Mouse (Mus musculus): ENCODE measurements around the gene Efr3b. TPM values are rescaled to one million over a fixed set of nuclear protein-coding genes. Genes with fewer than 3 reads are reported as not detected.

The Efr3b gene
- polyA plus RNA-seq, 1 experiment from 2014 or later = 41.4 TPM

- Histone ChIP-seq H3K4me1 (ENCODE audit: control insufficient read depth, insufficient read depth, low read length) (no peaks in the 10 kb centered on the region), H3K4me2 (ENCODE audit: low read length) (no peak overlapping the region), H3K9ac (replicated peaks; ENCODE audit: low read length) (no peak overlapping the region), H3K36me3 (ENCODE audit: control insufficient read depth, insufficient read depth, low read length) (no peaks in the 10 kb centered on the region), H3K9me3 (ENCODE audit: control insufficient read depth, low read length) (no peaks in the 10 kb centered on the region), H3K27me3 (ENCODE audit: control insufficient read depth, insufficient read depth, low read length) (no peaks in the 10 kb centered on the region), H3K4me3 (replicated peaks; ENCODE audit: low read depth, low read length) (no peak overlapping the region), H3K27ac (replicated peaks; ENCODE audit: low read depth, low read length) (no peak overlapping the region)
- 97% methylated on average over 14 of the region's 14 CpGs for WGBS
- ATAC-seq (ENCODE audit: low FRiP score, low TSS enrichment) (no peak), DNase-seq (no peak)
Observed at GRCm38 (mm10) chr12:4023501-4023900, 15.2 kb downstream of the Efr3b start.

DNA sequence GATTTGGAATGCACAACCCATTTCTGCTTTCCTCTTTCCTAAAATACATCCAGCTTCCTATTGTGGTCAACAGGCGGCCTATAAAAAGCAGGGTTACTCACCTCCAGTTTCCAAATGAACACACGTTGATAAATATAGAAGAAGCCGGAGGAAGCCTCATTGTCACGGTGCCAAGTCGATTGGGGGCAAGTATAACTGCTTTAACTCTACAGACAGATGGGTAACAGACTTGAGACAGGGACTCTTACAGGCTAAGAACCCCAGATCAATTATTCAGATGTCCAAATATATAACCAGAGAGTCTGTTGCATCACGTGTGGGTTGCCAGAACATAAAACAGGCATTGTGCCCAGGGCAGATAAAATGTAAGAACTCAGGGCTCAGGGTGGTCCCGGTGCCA is 15.9 kb downstream of the Efr3b start:
- 90% methylated on average over 7 of the region's 7 CpGs for WGBS
- H3K27me3 ChIP-seq (ENCODE audit: control insufficient read depth, insufficient read depth, low read length) = no peaks in the 10 kb centered on the region
- H3K4me2 ChIP-seq (ENCODE audit: low read length) = no peak overlapping the region
- DNase-seq (no peak), ATAC-seq (ENCODE audit: low FRiP score, low TSS enrichment) (no peak)
- no peaks in the 10 kb centered on the region for H3K4me1 ChIP-seq (ENCODE audit: control insufficient read depth, insufficient read depth, low read length)
- no peak overlapping the region for H3K9ac ChIP-seq (replicated peaks; ENCODE audit: low read length)
- no peaks in the 10 kb centered on the region for H3K9me3 ChIP-seq (ENCODE audit: control insufficient read depth, low read length)
- H3K36me3 ChIP-seq (ENCODE audit: control insufficient read depth, insufficient read depth, low read length) = no peaks in the 10 kb centered on the region
- no peak overlapping the region for H3K4me3 ChIP-seq (replicated peaks; ENCODE audit: low read depth, low read length)
- no peak overlapping the region for H3K27ac ChIP-seq (replicated peaks; ENCODE audit: low read depth, low read length)

GRCm38 (mm10) chr12:4020505-4020904 is 18.2 kb downstream of the Efr3b start:
- Histone ChIP-seq H3K4me2 (ENCODE audit: low read length) (no peak overlapping the region), H3K4me1 (ENCODE audit: control insufficient read depth, insufficient read depth, low read length) (no peaks in the 10 kb centered on the region), H3K9me3 (ENCODE audit: control insufficient read depth, low read length) (no peaks in the 10 kb centered on the region), H3K4me3 (replicated peaks; ENCODE audit: low read depth, low read length) (no peak overlapping the region), H3K9ac (replicated peaks; ENCODE audit: low read length) (0 out of 2 replicates have a peak overlapping the region, but pooled peaks have one; percentile 9), H3K27me3 (ENCODE audit: control insufficient read depth, insufficient read depth, low read length) (no peaks in the 10 kb centered on the region), H3K36me3 (ENCODE audit: control insufficient read depth, insufficient read depth, low read length) (no peaks in the 10 kb centered on the region), H3K27ac (replicated peaks; ENCODE audit: low read depth, low read length) (peak overlapping the region; percentile 14; the same call in 1 of the 2 replicates)
- 49% methylated on average over 8 of the region's 8 CpGs for WGBS
- no peak; the same call in 1 of the 2 replicates for ATAC-seq (ENCODE audit: low FRiP score, low TSS enrichment)
- DNase-seq = peak; percentile 40

GRCm38 (mm10) chr12:4016321-4016720 is 22.4 kb downstream of the Efr3b start:
- no peaks in the 10 kb centered on the region for H3K27me3 ChIP-seq (ENCODE audit: control insufficient read depth, insufficient read depth, low read length)
- no peak for ATAC-seq (ENCODE audit: low FRiP score, low TSS enrichment)
- no peaks in the 10 kb centered on the region for H3K36me3 ChIP-seq (ENCODE audit: control insufficient read depth, insufficient read depth, low read length)
- WGBS = 46% methylated on average over 7 of the region's 7 CpGs
- no peak overlapping the region for H3K9ac ChIP-seq (replicated peaks; ENCODE audit: low read length)
- H3K4me1 ChIP-seq (ENCODE audit: control insufficient read depth, insufficient read depth, low read length) = no peaks in the 10 kb centered on the region; the same call in 1 of the 2 replicates
- peak; percentile 44 for DNase-seq
- no peak overlapping the region for H3K4me3 ChIP-seq (replicated peaks; ENCODE audit: low read depth, low read length)
- no peak overlapping the region for H3K4me2 ChIP-seq (ENCODE audit: low read length)
- H3K27ac ChIP-seq (replicated peaks; ENCODE audit: low read depth, low read length) = peak overlapping the region; percentile 37; the same call in 1 of the 2 replicates
- no peaks in the 10 kb centered on the region for H3K9me3 ChIP-seq (ENCODE audit: control insufficient read depth, low read length)

GRCm38 (mm10) chr12:4015741-4016140 is 23.0 kb downstream of the Efr3b start:
- no peak for DNase-seq
- H3K27me3 ChIP-seq (ENCODE audit: control insufficient read depth, insufficient read depth, low read length) = no peaks in the 10 kb centered on the region
- ATAC-seq (ENCODE audit: low FRiP score, low TSS enrichment) = no peak
- H3K9ac ChIP-seq (replicated peaks; ENCODE audit: low read length) = no peak overlapping the region
- H3K4me2 ChIP-seq (ENCODE audit: low read length) = no peak overlapping the region
- WGBS = 72% methylated on average over 4 of the region's 4 CpGs
- H3K36me3 ChIP-seq (ENCODE audit: control insufficient read depth, insufficient read depth, low read length) = no peaks in the 10 kb centered on the region
- H3K4me1 ChIP-seq (ENCODE audit: control insufficient read depth, insufficient read depth, low read length) = no peaks in the 10 kb centered on the region; the same call in 1 of the 2 replicates
- no peak overlapping the region for H3K27ac ChIP-seq (replicated peaks; ENCODE audit: low read depth, low read length)
- no peaks in the 10 kb centered on the region for H3K9me3 ChIP-seq (ENCODE audit: control insufficient read depth, low read length)
- no peak overlapping the region for H3K4me3 ChIP-seq (replicated peaks; ENCODE audit: low read depth, low read length)

DNA sequence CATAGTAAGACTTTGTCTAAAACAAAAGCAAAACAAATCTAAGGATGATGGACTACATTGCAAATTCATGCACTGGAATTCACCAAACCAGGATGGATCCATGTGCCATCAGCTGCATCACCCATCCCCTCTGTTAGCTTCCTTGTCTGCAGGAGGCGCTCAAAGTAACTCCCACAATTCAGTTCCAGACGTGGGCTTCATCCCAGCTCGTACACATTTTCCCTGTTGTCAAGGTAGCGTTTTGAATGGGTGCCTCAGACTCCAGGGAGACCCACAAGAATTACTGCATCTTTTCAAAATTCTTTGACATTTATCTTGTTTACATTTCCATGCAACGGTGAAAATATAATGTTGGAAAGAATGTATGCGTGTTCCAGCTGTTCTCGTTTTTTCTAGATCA is 23.5 kb downstream of the Efr3b start:
- ATAC-seq (ENCODE audit: low FRiP score, low TSS enrichment) = no peak
- 73% methylated on average over 7 of the region's 7 CpGs for WGBS
- no peak overlapping the region for H3K4me3 ChIP-seq (replicated peaks; ENCODE audit: low read depth, low read length)

DNA sequence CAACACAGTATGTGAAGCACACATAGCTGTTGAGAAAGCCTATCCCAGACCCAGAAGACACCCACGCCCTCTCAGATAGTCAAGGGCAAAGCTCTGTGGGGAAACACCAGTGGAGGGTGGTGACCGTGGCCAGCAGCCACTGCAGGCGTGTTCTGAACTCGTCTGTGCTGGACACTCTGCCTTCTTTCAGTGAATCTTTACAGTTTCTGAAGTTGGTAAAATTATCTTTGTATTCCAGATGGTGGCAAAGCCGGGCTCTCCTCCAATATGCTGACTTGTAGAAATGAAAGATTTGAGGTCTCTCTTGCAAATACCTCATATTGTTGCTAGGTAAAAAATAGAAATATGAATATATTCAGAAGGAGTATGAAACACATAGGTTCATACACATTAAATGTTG is 27.0 kb downstream of the Efr3b start:
- Histone ChIP-seq H3K36me3 (ENCODE audit: control insufficient read depth, insufficient read depth, low read length) (no peaks in the 10 kb centered on the region), H3K27me3 (ENCODE audit: control insufficient read depth, insufficient read depth, low read length) (no peaks in the 10 kb centered on the region), H3K4me2 (ENCODE audit: low read length) (no peak overlapping the region), H3K27ac (replicated peaks; ENCODE audit: low read depth, low read length) (no peak overlapping the region), H3K4me3 (replicated peaks; ENCODE audit: low read depth, low read length) (no peak overlapping the region), H3K9me3 (ENCODE audit: control insufficient read depth, low read length) (no peaks in the 10 kb centered on the region), H3K9ac (replicated peaks; ENCODE audit: low read length) (no peak overlapping the region), H3K4me1 (ENCODE audit: control insufficient read depth, insufficient read depth, low read length) (peaks cover 11% of the 10 kb centered on the region)
- ATAC-seq (ENCODE audit: low FRiP score, low TSS enrichment) (no peak), DNase-seq (no peak)
- WGBS = 93% methylated on average over 5 of the region's 5 CpGs

More for the DNA sequence above, 23.5 kb downstream of the Efr3b start:
- no peak overlapping the region for H3K4me2 ChIP-seq (ENCODE audit: low read length)
- no peaks in the 10 kb centered on the region; the same call in 1 of the 2 replicates for H3K4me1 ChIP-seq (ENCODE audit: control insufficient read depth, insufficient read depth, low read length)
- no peaks in the 10 kb centered on the region for H3K27me3 ChIP-seq (ENCODE audit: control insufficient read depth, insufficient read depth, low read length)
- no peak overlapping the region for H3K27ac ChIP-seq (replicated peaks; ENCODE audit: low read depth, low read length)
- no peaks in the 10 kb centered on the region for H3K9me3 ChIP-seq (ENCODE audit: control insufficient read depth, low read length)
- H3K9ac ChIP-seq (replicated peaks; ENCODE audit: low read length) = no peak overlapping the region
- no peak for DNase-seq
- no peaks in the 10 kb centered on the region for H3K36me3 ChIP-seq (ENCODE audit: control insufficient read depth, insufficient read depth, low read length)

- ATAC-seq (ENCODE audit: low FRiP score, low TSS enrichment) (no peak), DNase-seq (no peak)
- Histone ChIP-seq H3K27ac (replicated peaks; ENCODE audit: low read depth, low read length) (no peak overlapping the region), H3K4me3 (replicated peaks; ENCODE audit: low read depth, low read length) (no peak overlapping the region), H3K9me3 (ENCODE audit: control insufficient read depth, low read length) (no peaks in the 10 kb centered on the region), H3K36me3 (ENCODE audit: control insufficient read depth, insufficient read depth, low read length) (no peaks in the 10 kb centered on the region), H3K4me2 (ENCODE audit: low read length) (no peak overlapping the region), H3K4me1 (ENCODE audit: control insufficient read depth, insufficient read depth, low read length) (peaks cover 11% of the 10 kb centered on the region), H3K27me3 (ENCODE audit: control insufficient read depth, insufficient read depth, low read length) (no peaks in the 10 kb centered on the region), H3K9ac (replicated peaks; ENCODE audit: low read length) (no peak overlapping the region)
- 87% methylated on average over 4 of the region's 4 CpGs for WGBS
Observed at GRCm38 (mm10) chr12:4011301-4011700, 27.4 kb downstream of the Efr3b start.

DNA sequence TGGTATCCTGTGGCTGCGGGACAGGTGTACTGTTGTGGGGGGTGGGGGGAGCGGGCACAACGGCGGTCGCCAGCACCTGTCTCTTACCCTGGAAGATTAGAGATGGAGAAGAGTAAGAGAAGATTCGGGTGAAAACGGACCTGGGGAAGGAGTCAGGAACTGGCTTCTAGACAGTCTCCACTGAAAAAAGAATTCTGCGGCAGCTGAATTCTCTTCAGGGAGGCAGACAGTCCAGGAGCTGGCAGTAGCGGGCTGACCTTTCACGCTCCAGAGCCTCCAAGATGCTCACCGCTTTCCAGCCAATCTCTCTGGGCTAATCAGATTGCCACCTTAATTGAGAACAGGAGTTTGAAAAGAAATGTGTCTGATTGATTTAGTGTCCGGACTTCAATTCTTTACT is 30.0 kb downstream of the Efr3b start:
- ATAC-seq (ENCODE audit: low FRiP score, low TSS enrichment) = no peak
- DNase-seq = peak; percentile 43
- WGBS = 37% methylated on average over 12 of the region's 12 CpGs
- H3K27ac ChIP-seq (replicated peaks; ENCODE audit: low read depth, low read length) = peak overlapping the region; percentile 55; the same call in 1 of the 2 replicates
- H3K27me3 ChIP-seq (ENCODE audit: control insufficient read depth, insufficient read depth, low read length) = no peaks in the 10 kb centered on the region
- H3K36me3 ChIP-seq (ENCODE audit: control insufficient read depth, insufficient read depth, low read length) = no peaks in the 10 kb centered on the region
- H3K9ac ChIP-seq (replicated peaks; ENCODE audit: low read length) = 0 out of 2 replicates have a peak overlapping the region, but pooled peaks have one; percentile 26
- peaks cover 11% of the 10 kb centered on the region for H3K4me1 ChIP-seq (ENCODE audit: control insufficient read depth, insufficient read depth, low read length)
- H3K9me3 ChIP-seq (ENCODE audit: control insufficient read depth, low read length) = no peaks in the 10 kb centered on the region
- 0 out of 2 replicates have a peak overlapping the region, but pooled peaks have one; percentile 12 for H3K4me2 ChIP-seq (ENCODE audit: low read length)
- no peak overlapping the region for H3K4me3 ChIP-seq (replicated peaks; ENCODE audit: low read depth, low read length)
